Mouse (Mus musculus): ENCODE data around the gene Fam83e.

- TF ChIP-seq CTCF (IDR thresholded peaks at IDR 0.05; ENCODE audit: extremely low read depth, insufficient read length, insufficient replicate concordance, low read depth, low read length) (no peak), POLR2A (IDR thresholded peaks at IDR 0.05; ENCODE audit: low read depth, low read length) (no peak)
These were observed 12.0 kb upstream of the Fam83e start for GRCm38 (mm10) chr7:45709036-45709435.

All from small intestine, adult 2 months (tissue).